Mouse (Mus musculus) duodenum, adult 2 months (tissue): ENCODE results near the gene Tnf. TPM values are rescaled to one million over a fixed set of nuclear protein-coding genes. Genes with fewer than 3 reads are reported as not detected.

Experiments
- polyA plus RNA-seq: library from polyadenylated mRNA; depleted of rRNA; stranded (reverse); fragments of >200 nt; gene quantifications from 2 replicates; pipeline ENCODE4 v1.2.3, GENCODE M21; 2012; ENCODE audit warnings: low replicate concordance; rRNA removed

The Tnf gene
- polyA plus RNA-seq, result 1.5 and 1.8 TPM in 2 replicates

DNA sequence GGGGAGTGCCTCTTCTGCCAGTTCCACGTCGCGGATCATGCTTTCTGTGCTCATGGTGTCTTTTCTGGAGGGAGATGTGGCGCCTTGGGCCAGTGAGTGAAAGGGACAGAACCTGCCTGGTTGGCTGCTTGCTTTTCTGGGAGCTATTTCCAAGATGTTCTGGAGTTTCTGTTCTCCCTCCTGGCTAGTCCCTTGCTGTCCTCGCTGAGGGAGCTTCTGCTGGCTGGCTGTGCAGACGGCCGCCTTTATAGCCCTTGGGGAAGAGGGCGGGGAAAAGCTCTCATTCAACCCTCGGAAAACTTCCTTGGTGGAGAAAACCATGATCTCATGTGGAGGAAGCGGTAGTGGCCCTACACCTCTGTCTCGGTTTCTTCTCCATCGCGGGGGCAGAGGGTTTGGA, at the start of gene Tnf:
Gene Tnf (minus strand): TSS at position 221 of the 400 bp plus-strand sequence.

DNA sequence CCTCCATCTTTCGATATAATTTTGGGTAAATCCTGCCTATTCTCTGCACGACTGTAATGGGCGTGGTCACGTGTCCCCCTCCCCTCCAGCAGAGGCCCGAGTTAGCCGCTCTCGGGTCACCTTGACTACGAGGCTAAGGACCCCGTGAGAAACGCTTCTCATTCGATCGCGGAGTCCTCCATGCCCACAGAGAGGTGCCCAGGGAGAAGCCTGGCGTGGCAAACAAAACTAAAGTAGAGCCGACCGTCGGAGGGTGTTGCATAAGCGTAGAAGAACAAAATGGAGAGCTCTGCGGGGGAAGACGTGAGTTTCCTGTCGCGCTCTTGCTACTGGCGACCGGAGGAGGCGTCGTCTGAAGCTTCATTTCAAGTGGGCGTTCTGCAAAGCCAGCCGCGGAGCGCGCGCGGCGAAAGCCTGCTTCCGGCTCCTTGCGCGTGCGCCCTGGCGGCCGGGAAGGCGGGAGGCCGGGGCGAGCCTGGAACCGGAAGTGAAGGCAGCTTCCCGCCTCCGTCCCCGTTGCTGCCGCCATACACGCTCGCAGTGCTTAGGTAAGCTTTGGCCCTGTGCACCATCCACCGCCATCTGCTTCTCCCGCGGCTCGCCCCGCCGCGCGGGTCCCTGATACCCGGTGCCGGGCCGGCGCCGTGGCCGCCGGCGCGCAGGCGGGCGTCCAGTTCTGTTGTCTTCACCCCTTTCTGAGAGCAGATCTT, 39.7 kb upstream of the Tnf start, which contains the start of gene Ddx39b:
Gene Ddx39b (plus strand): TSS at position 442 of the 710 bp plus-strand sequence.

GRCm38 (mm10) chr17:35235614-35236389, 34.0 kb upstream of the Tnf start, which contains the start of gene Nfkbil1:
Gene Nfkbil1 (minus strand): TSS chr17:35235792.

DNA sequence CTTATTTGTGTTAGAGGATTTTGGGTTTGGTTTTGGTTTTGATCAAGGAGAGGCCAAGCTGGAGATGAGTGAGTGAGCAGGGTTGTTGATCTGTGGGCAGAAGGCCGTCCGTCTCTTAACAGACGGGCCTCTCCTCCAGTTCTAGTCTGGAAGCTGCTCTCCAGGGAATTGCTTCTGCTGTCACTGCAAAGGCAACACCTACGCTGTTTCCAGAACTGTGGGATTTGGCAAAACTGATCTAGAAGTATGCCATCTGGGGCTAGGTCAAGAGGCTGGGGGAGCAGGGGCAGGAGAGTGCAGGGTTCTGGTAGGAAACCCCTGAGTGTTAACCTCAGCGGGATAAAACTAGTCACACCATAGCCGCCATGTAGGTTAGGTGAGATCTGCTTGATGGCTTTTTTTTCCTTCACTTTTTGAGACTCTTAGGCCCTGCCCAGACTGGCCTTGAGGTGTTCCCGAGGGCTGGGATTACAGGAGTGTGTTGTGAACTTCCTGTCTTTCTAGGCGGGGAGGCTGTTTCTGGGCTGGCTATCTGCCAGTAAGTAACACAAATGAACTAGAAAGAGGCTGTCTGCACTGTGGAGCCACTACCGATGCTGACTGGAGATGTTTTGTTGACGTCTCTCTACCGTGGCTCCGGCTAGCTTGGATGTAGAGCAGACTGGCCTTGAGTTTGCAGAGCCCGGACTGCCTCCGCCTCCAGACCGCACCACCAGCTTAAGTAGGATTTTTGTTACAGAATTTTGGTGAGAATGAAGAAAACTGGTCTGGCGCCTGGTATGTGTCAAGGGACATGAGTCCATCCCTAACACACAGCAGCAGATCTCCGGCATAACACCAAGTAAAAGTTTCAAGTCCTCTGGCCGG, 31.5 kb upstream of the Tnf start, which contains the start of gene Atp6v1g2:
Gene Atp6v1g2 (plus strand): TSS at position 547 of the 867 bp plus-strand sequence.

DNA sequence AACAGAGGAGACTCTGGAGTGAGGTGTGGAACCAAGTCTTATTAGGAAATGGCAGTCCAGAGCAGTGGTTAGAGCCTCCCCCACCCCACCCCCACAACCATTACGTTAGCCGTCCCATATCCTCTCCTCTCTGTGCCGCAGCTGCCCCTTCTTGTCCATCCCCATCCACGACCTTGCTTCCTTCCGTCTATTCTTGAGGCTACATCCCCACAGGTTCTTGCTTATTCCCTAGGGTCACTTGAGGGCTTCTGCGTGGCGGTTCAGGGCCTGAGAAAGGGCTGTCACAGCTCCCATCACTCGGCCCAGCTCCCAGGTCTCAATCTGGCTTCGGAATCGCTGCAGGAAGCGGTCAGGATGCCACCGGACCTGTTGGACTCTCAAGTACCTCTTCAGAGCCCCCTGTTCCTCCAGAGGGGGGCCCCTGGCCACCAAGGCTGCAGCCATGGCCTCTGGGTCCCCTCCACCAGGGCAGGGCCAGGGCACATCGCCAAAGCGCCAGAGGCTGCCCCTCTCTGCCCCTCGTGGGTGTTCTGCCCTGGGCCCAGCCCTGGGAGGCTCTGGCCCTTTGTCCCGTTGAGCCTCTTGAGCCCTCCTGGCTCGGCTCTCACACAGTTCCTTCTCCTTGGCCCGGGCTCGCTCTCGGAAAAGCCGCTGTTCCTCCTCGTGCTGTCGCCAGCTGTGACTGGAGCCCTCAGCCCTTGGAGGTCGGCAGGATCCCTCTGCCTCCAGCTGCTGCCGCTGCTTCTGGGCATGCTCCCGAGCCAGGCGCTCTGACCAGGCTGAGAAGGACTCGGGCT, 18.5 kb upstream of the Tnf start, which contains the start of gene Gm16181:
Gene Gm16181 (plus strand): TSS at position 679 of the 797 bp plus-strand sequence.

DNA sequence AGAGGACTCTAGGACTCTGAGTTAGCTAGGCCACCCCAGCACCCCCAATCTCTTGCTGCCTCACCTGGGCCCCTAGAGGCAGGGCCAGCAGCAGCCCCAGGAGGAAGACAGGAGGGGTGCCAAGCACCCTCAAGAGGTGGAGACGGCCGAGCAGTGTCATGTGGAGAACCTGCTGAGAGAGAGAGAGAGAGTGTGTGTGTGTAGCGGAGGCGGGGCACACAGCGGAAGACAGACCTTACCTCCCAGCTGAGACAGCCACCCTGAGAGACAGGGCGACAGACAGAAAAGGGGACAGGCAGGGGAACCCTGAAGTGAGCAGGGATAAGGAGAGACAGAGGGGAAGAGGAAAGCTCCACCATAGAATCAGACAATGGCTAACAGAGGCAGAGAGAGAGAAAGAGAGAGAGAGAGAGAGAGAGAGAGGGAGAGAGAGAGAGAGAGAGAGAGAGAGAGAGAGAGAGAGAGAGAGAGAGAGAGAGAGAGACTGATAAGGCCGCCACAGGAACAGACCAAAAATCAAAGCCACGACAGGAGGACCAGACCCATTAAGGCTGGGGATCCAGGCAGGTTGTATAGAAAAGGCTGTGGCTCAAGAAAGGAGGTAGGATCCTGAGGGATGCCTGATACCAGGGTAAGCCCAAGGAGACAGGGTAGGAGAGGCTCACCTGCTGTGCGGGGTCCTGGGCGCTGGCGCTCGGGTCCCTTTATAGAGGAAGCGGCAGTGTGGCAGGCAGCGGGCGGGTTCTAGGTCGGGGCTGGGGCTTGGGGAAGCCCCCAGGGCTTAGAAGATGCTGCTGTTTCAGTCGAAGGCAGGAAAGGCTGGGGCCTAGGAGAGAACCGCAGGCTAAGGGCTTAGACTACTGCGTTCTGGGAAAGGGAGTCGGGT, 2.9 kb upstream of the Tnf start, which contains the start of gene Lta:
Gene Lta (minus strand): TSS at position 858 of the 886 bp plus-strand sequence.

GRCm38 (mm10) chr17:35193881-35194843, 7.6 kb downstream of the Tnf start, which contains the start of gene Ltb:
Gene Ltb (plus strand): TSS chr17:35194439.

DNA sequence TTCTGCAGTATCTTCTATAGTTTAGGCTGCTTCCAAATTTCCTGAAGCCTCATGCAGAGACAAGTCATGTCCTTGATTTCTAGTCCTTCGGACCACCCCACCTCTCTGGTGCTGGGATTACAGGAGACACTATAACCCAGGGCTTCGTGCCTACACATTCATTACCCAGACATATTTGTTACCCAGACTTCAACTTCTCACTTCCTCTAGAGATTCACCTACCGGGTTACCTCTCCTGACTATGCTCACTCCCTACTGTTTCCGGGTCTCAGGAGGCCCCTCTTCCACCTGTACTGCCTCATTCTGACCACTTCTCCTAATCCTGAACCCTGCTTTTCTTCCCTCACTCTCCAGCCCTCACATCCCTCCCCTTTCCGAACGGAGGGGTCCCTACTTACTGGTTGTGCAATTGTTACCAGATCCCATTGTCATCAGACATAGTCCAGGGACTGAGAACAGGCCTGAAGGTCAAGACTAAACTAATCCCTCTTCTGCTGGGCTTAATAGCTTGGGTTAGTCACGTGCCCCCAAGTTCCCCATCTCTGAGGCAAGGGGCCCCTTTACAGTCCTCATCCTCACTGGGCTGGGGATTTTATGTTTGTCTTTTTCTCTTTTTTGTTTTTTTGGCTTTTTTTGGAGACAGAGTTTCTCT, 13.7 kb downstream of the Tnf start, which contains the start of gene Lst1:
Gene Lst1 (minus strand): TSS at position 481 of the 652 bp plus-strand sequence.

DNA sequence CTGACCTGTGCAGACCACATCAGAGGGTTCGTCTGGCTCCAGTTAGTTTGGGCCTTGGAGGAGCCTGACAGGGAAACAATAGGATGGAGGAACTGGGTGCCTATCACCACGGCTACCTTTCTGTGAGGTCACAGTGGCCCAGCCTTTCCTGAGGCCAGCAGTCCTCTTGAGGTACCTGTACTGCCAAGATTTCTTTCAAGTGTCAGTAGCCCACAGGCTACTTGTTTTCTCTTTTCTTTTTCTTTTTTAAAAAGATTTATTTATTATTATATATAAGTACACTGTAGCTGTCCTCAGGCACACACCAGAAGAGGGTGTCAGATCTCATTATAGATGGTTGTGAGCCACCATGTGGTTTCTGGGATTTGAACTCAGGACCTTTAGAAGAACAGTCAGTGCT, 25.8 kb downstream of the Tnf start, which contains the start of gene Aif1:
Gene Aif1 (minus strand): TSS at position 101 of the 400 bp plus-strand sequence.

DNA sequence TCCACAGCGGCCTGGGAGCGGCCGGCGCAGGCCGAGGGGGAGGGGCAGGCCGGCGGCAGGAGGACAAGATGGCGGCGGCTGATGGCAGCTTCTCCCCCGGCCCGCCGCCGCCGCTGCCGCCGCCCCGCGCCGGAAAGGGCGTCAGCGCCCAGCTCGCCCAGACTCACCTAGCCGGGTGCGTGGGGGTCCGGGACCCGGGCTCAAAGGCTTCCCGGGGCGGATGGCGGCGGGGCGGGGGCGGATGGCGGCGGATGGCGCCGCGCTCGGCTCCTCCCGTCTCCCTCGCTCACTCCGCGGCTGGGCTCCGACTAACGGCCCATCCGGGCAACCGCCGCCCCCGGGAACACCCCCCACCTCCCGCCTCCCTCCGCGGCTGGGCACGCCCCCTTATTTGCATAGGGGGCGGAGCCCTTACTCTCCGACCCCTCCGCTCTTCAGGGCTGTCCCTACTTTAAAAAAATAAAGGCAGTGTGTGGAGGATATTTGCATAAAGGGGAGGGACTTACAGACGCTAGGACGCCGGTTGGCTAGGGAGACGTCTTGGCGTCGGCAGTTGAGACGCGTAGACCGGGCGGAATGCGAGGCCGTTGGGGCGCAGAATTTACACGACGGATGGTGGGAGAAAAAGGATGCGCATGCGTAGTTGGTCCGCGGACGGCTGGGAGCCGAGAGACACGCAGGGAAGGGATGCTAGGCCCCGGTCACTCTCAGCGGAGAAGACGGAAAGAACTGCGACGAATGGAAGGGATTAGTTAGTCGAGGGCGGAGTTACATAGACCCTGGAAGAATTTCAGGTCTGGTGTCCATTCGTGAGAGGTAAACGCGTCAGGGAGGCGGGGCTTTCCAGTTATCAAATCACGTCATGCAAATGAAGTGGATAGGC, 37.0 kb downstream of the Tnf start, which contains the start of gene Prrc2a:
Gene Prrc2a (minus strand): TSS at position 330 of the 883 bp plus-strand sequence.

Other genes with a start within 250 kb of the Tnf start
- 5.4 and 9.5 TPM in 2 replicates for gene Hspa1b, start 242.8 kb downstream of the Tnf start, polyA plus RNA-seq
- not detected in 2 replicates for gene Gm20481, start 232.1 kb downstream of the Tnf start, polyA plus RNA-seq
- gene Hspa1a, start 229.9 kb downstream of the Tnf start, polyA plus RNA-seq, result 4.9 and 6.7 TPM in 2 replicates
- 0.15 and 0.22 TPM in 2 replicates for gene Hspa1l, start 229.3 kb downstream of the Tnf start, polyA plus RNA-seq
- gene Lsm2, start 220.1 kb downstream of the Tnf start, polyA plus RNA-seq, result 88.2 and 110 TPM in 2 replicates
- 142 and 150 TPM in 2 replicates for gene Vars, start 201.0 kb downstream of the Tnf start, polyA plus RNA-seq
- gene Vwa7, start 185.4 kb downstream of the Tnf start, polyA plus RNA-seq, result 1.6 and 2.0 TPM in 2 replicates
- gene Sapcd1, start 174.0 kb downstream of the Tnf start, polyA plus RNA-seq, result 0.41 and 0.69 TPM in 2 replicates
- gene Msh5, start 155.3 kb downstream of the Tnf start, polyA plus RNA-seq, result 2.0 and 5.6 TPM in 2 replicates
- gene Clic1, start 152.0 kb downstream of the Tnf start, polyA plus RNA-seq, result 133 and 202 TPM in 2 replicates
- gene Ddah2, start 143.0 kb downstream of the Tnf start, polyA plus RNA-seq, result 13.4 and 17.5 TPM in 2 replicates
- gene Ly6g6c, start 136.6 kb downstream of the Tnf start, polyA plus RNA-seq, result 0.85 and 7.5 TPM in 2 replicates
- 0.18 and 0.55 TPM in 2 replicates for gene Mpig6b, start 135.8 kb downstream of the Tnf start, polyA plus RNA-seq
- gene Ly6g6e, start 125.1 kb downstream of the Tnf start, polyA plus RNA-seq, result 0.15 and 29.8 TPM in 2 replicates
- gene Ly6g6d, start 123.9 kb downstream of the Tnf start, polyA plus RNA-seq, result 5.8 and 13.6 TPM in 2 replicates
- 3.3 and 4.6 TPM in 2 replicates for gene Ly6g6f, start 116.4 kb downstream of the Tnf start, polyA plus RNA-seq
- 135 and 240 TPM in 2 replicates for gene Abhd16a, start 112.7 kb downstream of the Tnf start, polyA plus RNA-seq
- gene Ly6g5c, start 93.7 kb downstream of the Tnf start, polyA plus RNA-seq, result not detected in 2 replicates
- gene Ly6g5b, start 86.6 kb downstream of the Tnf start, polyA plus RNA-seq, result 1.7 TPM in 2 replicates
- gene Gpank1, start 80.6 kb downstream of the Tnf start, polyA plus RNA-seq, result 15.1 and 26.1 TPM in 2 replicates
- gene Csnk2b, start 80.0 kb downstream of the Tnf start, polyA plus RNA-seq, result 334 and 557 TPM in 2 replicates
- gene D17H6S53E, start 75.6 kb downstream of the Tnf start, polyA plus RNA-seq, result 21.5 and 30.6 TPM in 2 replicates
- gene Apom, start 70.0 kb downstream of the Tnf start, polyA plus RNA-seq, result 0.25 TPM in 2 replicates
- 179 and 180 TPM in 2 replicates for gene Bag6, start 66.8 kb downstream of the Tnf start, polyA plus RNA-seq
- 388 and 529 TPM in 2 replicates for gene Prrc2a, start 37.1 kb downstream of the Tnf start, polyA plus RNA-seq
- 0.76 TPM in 1 of 2 replicates, not detected in the other for gene Aif1, start 25.9 kb downstream of the Tnf start, polyA plus RNA-seq
- gene Lst1, start 13.6 kb downstream of the Tnf start, polyA plus RNA-seq, result 6.5 and 24.6 TPM in 2 replicates
- gene Ltb, start 7.6 kb downstream of the Tnf start, polyA plus RNA-seq, result 6.3 and 41.5 TPM in 2 replicates
- 0.70 and 1.1 TPM in 2 replicates for gene Lta, start 3.3 kb upstream of the Tnf start, polyA plus RNA-seq
- gene Gm16181, start 18.8 kb upstream of the Tnf start, polyA plus RNA-seq, result not detected in 2 replicates
- 2.2 and 3.7 TPM in 2 replicates for gene Atp6v1g2, start 31.7 kb upstream of the Tnf start, polyA plus RNA-seq
- gene Nfkbil1, start 33.8 kb upstream of the Tnf start, polyA plus RNA-seq, result 27.0 and 39.7 TPM in 2 replicates
- 147 and 156 TPM in 2 replicates for gene Ddx39b, start 39.7 kb upstream of the Tnf start, polyA plus RNA-seq
- 447 and 1,433 TPM in 2 replicates for gene H2-D1, start 60.7 kb upstream of the Tnf start, polyA plus RNA-seq
- gene H2-Q1, start 118.4 kb upstream of the Tnf start, polyA plus RNA-seq, result 28.5 and 65.5 TPM in 2 replicates
- gene H2-Q2, start 140.2 kb upstream of the Tnf start, polyA plus RNA-seq, result 350 and 1,003 TPM in 2 replicates
- gene H2-Q4, start 177.6 kb upstream of the Tnf start, polyA plus RNA-seq, result 97.7 and 164 TPM in 2 replicates
- gene H2-Q6, start 222.8 kb upstream of the Tnf start, polyA plus RNA-seq, result 16.0 and 40.0 TPM in 2 replicates
- 49.5 and 117 TPM in 2 replicates for gene H2-Q7, start 237.1 kb upstream of the Tnf start, polyA plus RNA-seq